Mouse (Mus musculus) ovary, adult 18-20 months (tissue): ENCODE results near the gene Ctsd.
"Not testable (repeated sequence)": the region's sequence is repeated elsewhere in the genome, so short reads cannot be mapped to it uniquely, and the experiment has no call there.

Experiments
- DNase-seq: peaks from one replicate; pipeline ENCODE4 v3.0.0; 2022; ENCODE audit warnings: low spot score, mixed read lengths

The Ctsd gene

GRCm38 (mm10) chr7:142387419-142388148 is at the start of gene Ctsd:
Gene Ctsd, minus strand, starts transcription at chr7:142388038.
- peak; percentile 96 for DNase-seq

DNA sequence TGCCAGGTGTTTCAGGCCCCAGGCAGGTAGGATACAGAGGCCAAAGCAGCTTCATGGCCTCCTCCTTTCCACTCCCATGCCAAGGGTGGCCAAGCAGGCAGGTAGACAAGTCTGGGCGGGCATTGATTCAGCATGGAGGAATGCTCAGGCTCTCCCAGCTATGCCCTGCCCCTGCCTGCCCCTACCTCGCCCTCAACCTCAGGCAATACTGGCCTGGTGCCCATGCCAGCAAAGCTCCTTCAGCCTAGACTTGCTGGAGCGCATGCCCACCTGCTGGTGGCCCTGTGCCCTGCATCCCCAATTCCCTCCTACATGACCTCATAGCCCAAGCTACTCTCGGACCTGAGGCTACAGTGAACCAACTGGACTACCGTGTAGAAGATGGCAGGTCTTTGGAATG is 49.5 kb upstream of the Ctsd start:
- DNase-seq = peak; percentile 24

GRCm38 (mm10) chr7:142435524-142435923 is 47.7 kb upstream of the Ctsd start:
- no peak for DNase-seq

- DNase-seq = no peak
These were observed 46.5 kb upstream of the Ctsd start, which contains the start of gene Syt8 for GRCm38 (mm10) chr7:142434137-142434865. Gene Syt8, plus strand, starts transcription at chr7:142434850.

GRCm38 (mm10) chr7:142433623-142434022 is 45.8 kb upstream of the Ctsd start:
- DNase-seq = no peak

- no peak for DNase-seq
These were observed 43.3 kb upstream of the Ctsd start for GRCm38 (mm10) chr7:142431106-142431505.

GRCm38 (mm10) chr7:142430160-142430678 is 42.4 kb upstream of the Ctsd start:
- no peak for DNase-seq

- no peak for DNase-seq
These were observed 40.4 kb upstream of the Ctsd start for GRCm38 (mm10) chr7:142428213-142428612.

GRCm38 (mm10) chr7:142425641-142426213 is 37.9 kb upstream of the Ctsd start:
- DNase-seq = no peak

DNA sequence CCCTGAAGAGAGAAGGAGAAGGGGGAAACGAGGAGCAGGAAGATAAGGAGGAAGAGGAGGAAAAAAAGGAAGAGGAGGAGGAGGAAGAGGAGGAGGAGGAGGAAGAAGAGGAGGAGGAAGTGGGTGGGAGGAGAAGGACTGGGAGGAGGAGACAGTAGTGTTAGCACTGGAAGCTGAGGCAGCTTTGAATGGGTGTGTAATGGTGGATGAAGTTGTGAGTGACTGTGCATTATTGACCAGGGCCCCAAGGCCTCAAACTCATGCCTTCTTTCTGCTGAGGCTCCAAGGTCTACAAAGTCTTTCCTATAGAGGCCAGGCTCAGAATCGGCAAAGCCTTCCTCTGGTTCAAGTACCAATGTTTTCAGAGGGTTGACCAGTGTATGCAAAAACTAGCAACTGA is 34.0 kb upstream of the Ctsd start:
- DNase-seq = no peak

- DNase-seq = no peak
These were observed 32.0 kb upstream of the Ctsd start for GRCm38 (mm10) chr7:142419887-142420286.

- no peak for DNase-seq
These were observed 30.8 kb upstream of the Ctsd start for GRCm38 (mm10) chr7:142418679-142419078.

DNA sequence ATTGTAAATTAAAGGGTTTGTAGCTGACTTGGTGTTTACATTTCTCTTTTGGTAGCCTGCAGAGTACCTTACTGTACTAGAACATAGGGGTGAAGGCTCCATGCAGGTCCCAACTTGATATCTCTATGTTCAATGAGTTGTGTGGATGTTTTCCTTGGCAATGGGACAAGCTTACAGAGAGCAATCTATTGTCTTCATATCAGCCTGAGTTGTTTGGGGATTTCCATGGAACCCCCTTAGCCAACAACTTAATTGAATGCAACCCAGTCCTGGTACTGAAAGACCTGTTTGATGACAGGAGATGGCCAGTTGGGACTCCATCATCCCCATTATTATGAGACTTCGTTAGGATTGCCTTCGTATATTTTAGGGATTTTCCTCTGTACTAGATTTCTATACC is 30.2 kb upstream of the Ctsd start:
- DNase-seq = no peak

DNA sequence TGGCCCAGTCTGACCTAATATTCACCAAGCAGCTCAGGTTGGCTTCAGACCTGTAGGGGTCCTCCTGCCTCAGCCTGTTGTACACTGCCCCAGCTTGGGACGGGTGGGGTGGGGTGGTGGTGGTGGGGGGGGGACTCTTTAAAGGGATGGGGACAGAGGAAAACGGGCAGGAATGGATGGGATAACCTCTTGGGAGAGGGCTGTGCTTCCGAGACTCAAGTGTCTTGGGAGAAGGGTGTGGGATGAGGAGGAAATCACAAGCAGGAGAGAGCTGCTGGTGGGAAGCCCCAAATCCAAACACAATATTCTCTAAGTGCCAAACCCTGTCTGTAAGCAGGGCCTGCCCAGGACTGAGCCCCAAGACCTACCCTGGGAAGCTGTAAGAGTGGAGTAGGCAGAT is 28.4 kb upstream of the Ctsd start:
- no peak for DNase-seq

DNA sequence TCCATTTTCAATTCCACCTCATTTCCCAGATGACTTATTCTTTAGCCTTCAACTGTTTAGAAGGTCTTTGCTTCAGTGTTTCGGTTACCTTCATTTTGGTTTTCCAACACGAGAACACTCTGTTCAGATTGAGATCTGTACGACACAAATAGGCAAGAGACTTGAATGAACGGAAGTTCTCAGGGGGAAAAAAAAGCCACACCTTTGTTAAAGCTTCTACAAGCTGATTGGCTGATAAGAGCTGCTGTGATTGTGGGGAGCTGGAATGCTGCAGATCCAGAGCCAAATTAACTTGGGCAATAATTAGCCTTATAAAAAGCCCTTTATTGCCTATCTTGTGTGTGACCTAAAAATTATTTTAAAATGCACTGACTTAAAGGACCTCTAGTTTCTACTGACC is 27.5 kb upstream of the Ctsd start:
- DNase-seq = no peak

GRCm38 (mm10) chr7:142413285-142413684 is 25.4 kb upstream of the Ctsd start:
- DNase-seq = no peak

DNA sequence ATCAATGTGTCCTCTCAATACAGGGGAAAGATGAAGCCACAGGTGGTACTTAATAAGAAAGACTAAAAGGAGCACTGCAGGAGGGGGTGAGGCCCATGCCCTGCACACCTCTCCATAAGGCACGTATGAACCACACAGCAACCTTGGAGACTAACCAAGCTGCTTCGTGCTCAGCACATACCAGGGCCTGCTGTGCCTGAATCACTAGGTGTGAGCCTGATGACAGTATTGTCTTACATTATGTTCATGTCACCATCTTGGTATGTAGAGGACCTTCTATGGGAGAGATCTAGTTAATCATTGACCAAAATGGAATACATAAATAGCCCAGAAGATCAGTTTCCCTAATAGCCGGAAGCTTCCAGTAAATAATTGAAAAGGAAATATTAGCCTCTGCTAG is 21.8 kb upstream of the Ctsd start:
- no peak for DNase-seq

DNA sequence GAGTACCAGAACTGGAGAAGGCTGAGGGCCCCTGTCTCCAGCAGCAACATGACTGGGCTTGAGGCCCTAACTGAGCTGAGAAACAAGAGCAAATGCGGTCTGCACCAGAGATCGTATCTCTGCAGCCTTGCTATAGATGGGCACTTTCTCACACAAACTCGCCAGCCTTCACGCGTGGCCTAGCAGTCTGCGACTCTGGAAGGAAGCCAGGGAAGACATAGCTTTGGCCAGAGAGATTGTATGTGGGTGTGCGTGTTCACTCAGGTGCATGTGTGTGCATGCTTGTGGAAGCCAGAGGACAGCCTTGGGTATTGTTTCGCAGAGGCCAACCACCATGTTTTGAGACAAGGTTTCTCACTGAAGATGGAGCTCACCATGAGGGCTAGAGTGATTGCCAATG is 20.8 kb upstream of the Ctsd start:
- no peak for DNase-seq

DNA sequence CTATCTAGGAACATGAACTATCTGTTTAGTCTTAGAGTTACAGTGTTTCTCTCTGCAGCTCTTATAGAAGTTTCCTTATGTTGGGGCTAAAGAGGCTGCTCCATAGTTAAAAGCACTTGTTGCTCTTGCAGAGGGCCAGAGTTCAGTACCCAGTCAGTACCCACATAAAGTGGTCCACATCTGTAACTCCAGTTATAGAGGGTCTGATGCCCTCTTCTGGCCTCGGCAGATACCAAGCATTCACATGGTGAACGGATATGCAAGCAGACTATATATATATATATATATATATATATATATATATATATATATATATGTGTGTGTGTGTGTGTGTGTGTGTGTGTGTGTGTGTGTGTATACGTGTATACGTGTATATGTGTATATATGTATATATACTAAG is 20.1 kb upstream of the Ctsd start:
- DNase-seq = no peak

DNA sequence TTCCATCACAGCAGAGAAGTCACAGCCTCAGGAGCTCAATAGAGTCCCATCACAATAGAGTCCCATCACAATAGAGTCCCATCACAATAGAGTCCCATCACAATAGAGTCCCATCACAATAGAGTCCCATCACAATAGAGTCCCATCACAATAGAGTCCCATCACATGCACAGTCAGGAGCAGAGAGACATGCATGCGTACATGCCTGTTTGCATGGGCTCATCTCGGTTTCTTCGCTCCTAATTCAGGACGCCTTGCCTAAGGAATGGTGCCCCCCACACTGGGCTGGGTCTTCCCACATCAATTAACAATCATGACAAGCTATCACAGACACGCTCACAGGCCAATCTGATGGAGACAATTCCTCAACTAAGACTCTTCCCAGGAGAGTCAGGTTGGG is 17.3 kb upstream of the Ctsd start:
- DNase-seq = not testable (repeated sequence)

- no peak for DNase-seq
These were observed 15.8 kb upstream of the Ctsd start for GRCm38 (mm10) chr7:142403591-142403990.

- DNase-seq = no peak
These were observed 12.9 kb upstream of the Ctsd start for GRCm38 (mm10) chr7:142400750-142401142.
